Mouse (Mus musculus): ENCODE results near the gene Kcnc3. TPM values are rescaled to one million over a fixed set of nuclear protein-coding genes. Genes with fewer than 3 reads are reported as not detected.

Kcnc3 gene
- total RNA-seq, 2 experiments from 2014 or later: 85.1 to 94.3 TPM

- intact Hi-C loops (cut with DNase I): no loop called here
- DNase-seq (ENCODE audit: low spot score in 2 of 2): no peak
These were observed 24.8 kb downstream of the Kcnc3 start for GRCm38 (mm10) chr7:44615309-44615708.

GRCm38 (mm10) chr7:44615987-44616386, 25.5 kb downstream of the Kcnc3 start:
- no peak for DNase-seq (ENCODE audit: low spot score in 2 of 2)
- intact Hi-C loops (cut with DNase I): no loop called here

GRCm38 (mm10) chr7:44617059-44617458, 26.6 kb downstream of the Kcnc3 start:
- no peak for DNase-seq (ENCODE audit: low spot score in 2 of 2)
- intact Hi-C loops (cut with DNase I): no loop called here

- intact Hi-C loops (cut with DNase I): no loop called here
- DNase-seq (ENCODE audit: low spot score in 2 of 2): no peak
These were observed 33.5 kb downstream of the Kcnc3 start for GRCm38 (mm10) chr7:44623714-44624542.

- intact Hi-C loops (cut with DNase I): no loop called here
- no peak for DNase-seq (ENCODE audit: low spot score in 2 of 2)
These were observed 34.0 kb downstream of the Kcnc3 start for GRCm38 (mm10) chr7:44624543-44624826.

- no peak for DNase-seq (ENCODE audit: low spot score in 2 of 2)
These were observed 34.4 kb downstream of the Kcnc3 start for GRCm38 (mm10) chr7:44624828-44625227.

GRCm38 (mm10) chr7:44625241-44626067, 35.0 kb downstream of the Kcnc3 start:
- intact Hi-C loops (cut with DNase I): no loop called here
- DNase-seq (ENCODE audit: low spot score in 2 of 2): no peak

More at GRCm38 (mm10) chr7:44624828-44625227, 34.4 kb downstream of the Kcnc3 start:
- intact Hi-C loops (cut with DNase I): no loop called here

GRCm38 (mm10) chr7:44626068-44626385, 35.6 kb downstream of the Kcnc3 start:
- intact Hi-C loops (cut with DNase I): no loop called here
- DNase-seq (ENCODE audit: low spot score in 2 of 2): no peak

- DNase-seq (ENCODE audit: low spot score in 2 of 2): no peak
These were observed 36.5 kb downstream of the Kcnc3 start for GRCm38 (mm10) chr7:44626966-44627365.

GRCm38 (mm10) chr7:44628402-44629034, 38.1 kb downstream of the Kcnc3 start:
- intact Hi-C loops (cut with DNase I): no loop called here
- no peak for DNase-seq (ENCODE audit: low spot score in 2 of 2)

More at GRCm38 (mm10) chr7:44626966-44627365, 36.5 kb downstream of the Kcnc3 start:
- intact Hi-C loops (cut with DNase I): no loop called here

- intact Hi-C loops (cut with DNase I): no loop called here
- no peak for DNase-seq (ENCODE audit: low spot score in 2 of 2)
These were observed 40.0 kb downstream of the Kcnc3 start for GRCm38 (mm10) chr7:44630437-44630836.

- intact Hi-C loops (cut with DNase I): no loop called here
- no peak for DNase-seq (ENCODE audit: low spot score in 2 of 2)
These were observed 42.2 kb downstream of the Kcnc3 start for GRCm38 (mm10) chr7:44632676-44633075.

GRCm38 (mm10) chr7:44633407-44633806, 42.9 kb downstream of the Kcnc3 start:
- intact Hi-C loops (cut with DNase I): no loop called here
- no peak for DNase-seq (ENCODE audit: low spot score in 2 of 2)

GRCm38 (mm10) chr7:44636684-44637083, 46.2 kb downstream of the Kcnc3 start:
- peak; percentile 17 to 83 for DNase-seq (ENCODE audit: low spot score in 2 of 2)
- intact Hi-C loops (cut with DNase I): loop anchor here (2.0 kb wide), 1 partner anchor 30 kb away; no protein-coding TSS in a partner anchor

GRCm38 (mm10) chr7:44638663-44639062, 48.2 kb downstream of the Kcnc3 start:
- intact Hi-C loops (cut with DNase I): no loop called here
- no peak for DNase-seq (ENCODE audit: low spot score in 2 of 2)

GRCm38 (mm10) chr7:44640843-44641605, 50.6 kb downstream of the Kcnc3 start:
- DNase-seq (ENCODE audit: low spot score in 2 of 2): peak; percentile 65 to 84
- intact Hi-C loops (cut with DNase I): loop anchor here (10.0 kb wide), 1 partner anchor 256 kb away; the partner anchor contains the start of genes 1700008O03Rik and Syt3

- intact Hi-C loops (cut with DNase I): loop anchor here (10.0 kb wide), 1 partner anchor 257 kb away; the partner anchor contains the start of genes 1700008O03Rik and Syt3
- DNase-seq (ENCODE audit: low spot score in 2 of 2): peak in 1 of 2 experiments; percentile 35
These were observed 51.4 kb downstream of the Kcnc3 start for GRCm38 (mm10) chr7:44641887-44642286.

- intact Hi-C loops (cut with DNase I): loop anchor here (5.0 to 10.0 kb wide), 2 partner anchors 83 to 260 kb away; partner anchors contain the start of genes 1700008O03Rik and Syt3
- no peak for DNase-seq (ENCODE audit: low spot score in 2 of 2)
These were observed 54.8 kb downstream of the Kcnc3 start for GRCm38 (mm10) chr7:44645256-44645655.

- DNase-seq (ENCODE audit: low spot score in 2 of 2): no peak
- intact Hi-C loops (cut with DNase I): loop anchor here (5.0 to 10.0 kb wide), 2 partner anchors 84 to 261 kb away; partner anchors contain the start of genes 1700008O03Rik and Syt3
These were observed 55.5 kb downstream of the Kcnc3 start for GRCm38 (mm10) chr7:44645951-44646350.

Measured in left cerebral cortex, postnatal 25 days (tissue).